Mouse (Mus musculus): ENCODE data around the gene Tmed5. TPM values are rescaled to one million over a fixed set of nuclear protein-coding genes. Genes with fewer than 3 reads are reported as not detected.

Gene Tmed5
- polyA plus RNA-seq, 1 experiment = 120 TPM

DNA sequence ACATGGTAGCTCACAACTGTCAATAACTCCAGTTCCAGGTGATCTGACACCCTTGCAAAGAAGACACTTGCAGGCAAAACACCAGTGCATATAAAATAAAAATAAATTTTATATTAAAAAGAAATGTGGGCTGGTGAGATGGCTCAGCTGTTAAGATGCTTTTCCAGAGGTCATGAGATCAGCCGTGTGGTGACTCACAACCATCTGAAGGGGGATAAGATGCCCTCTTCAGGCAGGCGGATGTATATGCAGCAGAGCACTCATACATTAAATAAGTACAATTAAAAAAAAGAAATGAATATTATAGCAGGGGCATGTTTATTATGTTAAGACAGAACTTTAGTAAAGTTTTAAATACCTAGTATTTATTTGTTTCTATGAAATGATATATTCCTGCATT, 50.0 kb downstream of the Tmed5 start:
- 38% methylated on average over 2 of the region's 2 CpGs for WGBS
- H3K27me3 ChIP-seq (ENCODE audit: control insufficient read depth, insufficient read depth, low read length) = no peaks in the 10 kb centered on the region
- TF ChIP-seq CTCF (IDR thresholded peaks at IDR 0.05; ENCODE audit: borderline replicate concordance, control insufficient read depth, extremely low read depth, insufficient read depth, low read length, poor library complexity) (no peak), POLR2A (IDR thresholded peaks at IDR 0.05; ENCODE audit: control insufficient read depth, extremely low read depth, insufficient read depth, low read length, poor library complexity) (no peak)
- H3K36me3 ChIP-seq (ENCODE audit: control insufficient read depth, insufficient read depth, low read length) = peaks cover 39% of the 10 kb centered on the region
- H3K4me3 ChIP-seq (ENCODE audit: control insufficient read depth, insufficient read depth, low read length) = no peak overlapping the region
- no peaks in the 10 kb centered on the region for H3K4me1 ChIP-seq (replicated peaks; ENCODE audit: control insufficient read depth, insufficient read depth, low read length)
- peak; percentile 31 for DNase-seq
- H3K27ac ChIP-seq (ENCODE audit: control insufficient read depth, insufficient read depth, low read length) = no peak overlapping the region

DNA sequence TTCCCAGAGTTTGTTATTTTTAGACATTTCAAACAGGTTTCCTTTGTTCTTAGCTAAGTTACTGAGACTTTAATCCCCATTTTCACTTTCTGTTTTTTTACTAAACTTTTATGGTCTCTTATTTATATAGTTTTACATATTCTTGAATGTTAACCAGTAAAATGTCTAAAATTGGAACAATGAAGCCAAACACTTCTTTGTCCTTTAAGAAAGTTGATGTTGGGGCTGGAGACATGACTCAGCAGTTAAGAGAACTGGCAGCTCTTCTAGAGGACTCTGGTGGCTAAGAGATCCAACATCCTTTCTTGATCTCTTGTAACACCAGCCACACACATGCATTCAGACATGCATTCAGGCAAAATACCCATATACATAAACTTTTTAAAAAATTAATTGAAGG, 52.8 kb downstream of the Tmed5 start:
- Histone ChIP-seq H3K4me1 (replicated peaks; ENCODE audit: control insufficient read depth, insufficient read depth, low read length) (no peaks in the 10 kb centered on the region), H3K36me3 (ENCODE audit: control insufficient read depth, insufficient read depth, low read length) (peaks cover 32% of the 10 kb centered on the region), H3K4me3 (ENCODE audit: control insufficient read depth, insufficient read depth, low read length) (no peak overlapping the region), H3K27me3 (ENCODE audit: control insufficient read depth, insufficient read depth, low read length) (no peaks in the 10 kb centered on the region), H3K27ac (ENCODE audit: control insufficient read depth, insufficient read depth, low read length) (no peak overlapping the region)
- no peak for DNase-seq
- no peak for TF ChIP-seq POLR2A (IDR thresholded peaks at IDR 0.05; ENCODE audit: control insufficient read depth, extremely low read depth, insufficient read depth, low read length, poor library complexity)
- no peak for TF ChIP-seq CTCF (IDR thresholded peaks at IDR 0.05; ENCODE audit: borderline replicate concordance, control insufficient read depth, extremely low read depth, insufficient read depth, low read length, poor library complexity)

DNA sequence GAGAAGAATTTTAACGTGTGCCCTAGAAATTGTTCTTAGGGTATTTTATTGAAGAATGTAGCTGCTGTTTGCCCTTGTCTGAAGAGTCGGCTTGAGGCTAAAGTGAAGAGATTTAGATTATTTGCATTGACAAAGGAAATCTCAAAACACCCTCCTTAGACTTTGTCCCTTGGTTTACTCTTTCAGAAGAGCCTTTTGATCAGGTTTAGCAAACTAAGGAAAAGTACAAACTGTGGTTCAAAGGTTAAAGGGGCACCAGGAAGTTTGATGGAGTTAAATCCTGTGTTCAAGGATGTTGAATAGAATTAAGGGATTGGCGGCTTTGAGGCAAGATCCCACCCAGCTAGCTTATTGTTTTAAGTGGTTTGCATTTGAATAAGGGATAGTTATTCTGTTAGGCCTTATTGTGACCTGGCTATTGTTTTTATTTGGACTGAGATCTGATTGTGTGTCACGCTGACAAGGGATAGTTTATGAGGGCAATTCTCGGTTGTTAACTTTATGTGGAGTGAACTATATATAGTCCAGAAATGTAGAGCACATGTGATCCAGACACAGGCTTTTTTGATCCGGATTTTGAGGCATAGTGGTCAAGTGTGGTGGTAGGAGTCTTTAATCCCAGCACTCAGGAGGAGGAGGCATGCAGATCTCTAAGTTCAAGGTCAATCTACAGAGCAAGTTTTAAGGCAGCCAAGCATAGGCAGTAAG, 55.4 kb downstream of the Tmed5 start:
- H3K4me3 ChIP-seq (ENCODE audit: control insufficient read depth, insufficient read depth, low read length) = no peak overlapping the region
- TF ChIP-seq POLR2A (IDR thresholded peaks at IDR 0.05; ENCODE audit: control insufficient read depth, extremely low read depth, insufficient read depth, low read length, poor library complexity) (no peak), CTCF (IDR thresholded peaks at IDR 0.05; ENCODE audit: borderline replicate concordance, control insufficient read depth, extremely low read depth, insufficient read depth, low read length, poor library complexity) (no peak)
- WGBS = 93% methylated on average over 6 of the region's 6 CpGs
- no peak for DNase-seq
- no peaks in the 10 kb centered on the region for H3K27me3 ChIP-seq (ENCODE audit: control insufficient read depth, insufficient read depth, low read length)
- H3K36me3 ChIP-seq (ENCODE audit: control insufficient read depth, insufficient read depth, low read length) = peaks cover 33% of the 10 kb centered on the region
- H3K27ac ChIP-seq (ENCODE audit: control insufficient read depth, insufficient read depth, low read length) = no peak overlapping the region
- H3K4me1 ChIP-seq (replicated peaks; ENCODE audit: control insufficient read depth, insufficient read depth, low read length) = no peaks in the 10 kb centered on the region

DNA sequence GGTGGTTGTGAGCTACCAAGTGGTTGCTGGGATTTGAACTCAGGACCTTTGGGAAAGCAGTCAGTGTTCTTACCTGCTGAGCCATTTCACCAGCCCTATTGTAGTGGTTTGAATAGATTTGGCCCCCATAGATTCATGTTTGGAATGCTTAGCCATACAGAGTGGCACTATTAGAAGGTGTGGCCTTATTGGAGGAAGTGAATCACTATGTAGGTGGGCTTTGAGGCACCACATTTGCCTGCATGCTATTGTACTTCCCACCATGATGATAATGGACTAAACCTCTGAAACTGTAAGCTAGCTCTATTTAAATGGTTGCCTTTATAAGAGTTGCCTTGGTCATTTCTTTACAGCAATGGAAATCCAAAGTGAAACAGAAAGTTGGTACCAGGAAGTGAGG, 56.2 kb downstream of the Tmed5 start:
- Histone ChIP-seq H3K4me1 (replicated peaks; ENCODE audit: control insufficient read depth, insufficient read depth, low read length) (no peaks in the 10 kb centered on the region), H3K27me3 (ENCODE audit: control insufficient read depth, insufficient read depth, low read length) (no peaks in the 10 kb centered on the region), H3K36me3 (ENCODE audit: control insufficient read depth, insufficient read depth, low read length) (peaks cover 27% of the 10 kb centered on the region), H3K4me3 (ENCODE audit: control insufficient read depth, insufficient read depth, low read length) (no peak overlapping the region), H3K27ac (ENCODE audit: control insufficient read depth, insufficient read depth, low read length) (no peak overlapping the region)
- no peak for TF ChIP-seq POLR2A (IDR thresholded peaks at IDR 0.05; ENCODE audit: control insufficient read depth, extremely low read depth, insufficient read depth, low read length, poor library complexity)
- no peak for TF ChIP-seq CTCF (IDR thresholded peaks at IDR 0.05; ENCODE audit: borderline replicate concordance, control insufficient read depth, extremely low read depth, insufficient read depth, low read length, poor library complexity)
- DNase-seq = no peak

DNA sequence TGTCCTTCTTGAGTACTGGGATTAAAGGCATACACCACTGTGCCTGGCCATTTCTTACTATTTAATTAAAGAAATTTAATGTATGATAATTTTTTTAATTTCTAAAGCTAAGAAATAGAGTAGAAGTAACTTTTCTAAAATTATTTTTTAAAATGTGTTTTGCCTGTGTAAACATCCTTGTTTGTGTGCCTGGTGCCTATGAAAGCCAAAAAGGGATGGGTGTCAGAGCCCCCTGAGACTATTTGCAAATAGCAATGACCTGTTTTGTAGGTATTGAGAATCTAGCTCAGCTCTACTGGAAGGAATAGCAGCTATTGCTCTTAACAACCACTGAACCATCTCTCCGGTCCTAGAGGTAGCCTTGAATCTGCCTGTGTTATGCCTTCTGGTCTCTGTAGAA, 60.1 kb downstream of the Tmed5 start:
- H3K27ac ChIP-seq (ENCODE audit: control insufficient read depth, insufficient read depth, low read length) = no peak overlapping the region

DNA sequence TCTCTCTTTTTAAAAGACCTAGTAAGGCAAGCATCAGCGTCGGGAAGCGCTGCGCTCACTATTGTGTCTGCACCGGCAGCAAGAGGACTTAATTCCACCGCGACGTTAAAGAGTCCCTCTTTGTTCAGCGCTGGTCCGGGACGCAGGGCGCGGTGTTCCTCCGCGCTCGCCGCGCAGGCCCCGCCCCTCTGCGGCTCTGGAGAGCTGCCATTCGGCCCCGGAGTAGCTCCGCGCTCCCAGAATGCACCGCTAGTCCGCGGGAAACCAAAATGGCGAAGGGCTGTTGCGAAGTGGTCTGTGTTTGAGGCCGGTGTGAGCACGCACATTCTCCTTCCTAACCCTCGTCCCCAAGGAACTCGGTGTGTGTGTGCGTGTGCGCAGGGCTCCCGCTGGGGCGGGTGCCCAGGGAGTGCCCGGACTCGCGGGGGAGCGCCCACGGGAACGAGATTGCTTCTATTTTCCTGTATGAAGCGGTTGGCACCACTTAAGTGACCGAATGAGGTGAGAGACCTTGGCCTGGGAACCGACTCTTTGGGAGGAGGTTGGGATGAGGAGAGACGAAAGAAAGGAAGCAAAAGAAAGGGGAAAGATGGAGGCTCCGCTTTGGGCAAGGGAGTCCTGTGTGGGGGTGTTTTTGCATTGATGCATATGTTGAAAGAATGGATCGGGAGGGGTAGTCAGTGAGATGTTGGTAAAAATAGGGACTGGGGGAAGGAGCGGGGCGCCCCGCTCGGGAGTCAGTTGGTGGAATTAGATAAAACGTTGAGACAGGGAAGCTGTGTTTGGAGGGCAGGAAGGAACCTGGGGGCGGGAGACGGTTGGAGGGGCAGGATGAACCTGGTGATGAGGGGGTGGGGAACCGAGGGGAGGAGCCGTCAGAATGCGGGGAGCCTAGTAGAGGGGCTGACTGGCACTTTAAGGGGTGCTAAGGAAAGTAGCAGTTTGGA, 66.7 kb downstream of the Tmed5 start, which contains the start of gene Mtf2:
Gene Mtf2, plus strand, starts transcription at position 210 of the 947 bp plus-strand sequence.
- WGBS = under 1% methylated on average over 59 of the region's 59 CpGs
- Histone ChIP-seq H3K36me3 (ENCODE audit: control insufficient read depth, insufficient read depth, low read length) (peaks cover 11% of the 10 kb centered on the region), H3K27me3 (ENCODE audit: control insufficient read depth, insufficient read depth, low read length) (no peaks in the 10 kb centered on the region), H3K4me3 (ENCODE audit: control insufficient read depth, insufficient read depth, low read length) (peak within 1 kb of the TSS; percentile 92), H3K4me1 (replicated peaks; ENCODE audit: control insufficient read depth, insufficient read depth, low read length) (no peaks in the 10 kb centered on the region), H3K27ac (ENCODE audit: control insufficient read depth, insufficient read depth, low read length) (peak within 1 kb of the TSS; percentile 75)
- TF ChIP-seq POLR2A (IDR thresholded peaks at IDR 0.05; ENCODE audit: control insufficient read depth, extremely low read depth, insufficient read depth, low read length, poor library complexity) (peak; percentile 97), CTCF (IDR thresholded peaks at IDR 0.05; ENCODE audit: borderline replicate concordance, control insufficient read depth, extremely low read depth, insufficient read depth, low read length, poor library complexity) (peak; percentile 49; the same call in 1 of the 2 replicates)
- peak; percentile 97 for DNase-seq

More for the DNA sequence above, 60.1 kb downstream of the Tmed5 start:
- 87% methylated on average over 1 of the region's 1 CpGs for WGBS
- no peak for DNase-seq
- Histone ChIP-seq H3K4me1 (replicated peaks; ENCODE audit: control insufficient read depth, insufficient read depth, low read length) (no peaks in the 10 kb centered on the region), H3K36me3 (ENCODE audit: control insufficient read depth, insufficient read depth, low read length) (peaks cover 38% of the 10 kb centered on the region), H3K27me3 (ENCODE audit: control insufficient read depth, insufficient read depth, low read length) (no peaks in the 10 kb centered on the region), H3K4me3 (ENCODE audit: control insufficient read depth, insufficient read depth, low read length) (no peak overlapping the region)
- TF ChIP-seq CTCF (IDR thresholded peaks at IDR 0.05; ENCODE audit: borderline replicate concordance, control insufficient read depth, extremely low read depth, insufficient read depth, low read length, poor library complexity) (no peak), POLR2A (IDR thresholded peaks at IDR 0.05; ENCODE audit: control insufficient read depth, extremely low read depth, insufficient read depth, low read length, poor library complexity) (no peak)
